Mouse (Mus musculus) limb, embryonic 13.5 days (tissue): Measurements from ENCODE around the gene Fstl3. TPM values are rescaled to one million over a fixed set of nuclear protein-coding genes. Genes with fewer than 3 reads are reported as not detected.
A peak's percentile ranks its signal among the peaks of the same experiment; 100 is the strongest.

Experiments
- ATAC-seq: fragments of 200-750 bp; cut with Nextera tagmentation; 2 replicates; pipeline ENCODE4 v1.8.0; 2017; ENCODE audit warnings: low read depth, moderate number of reproducible peaks, moderate TSS enrichment; ENCODE audit not compliant: low FRiP score
- H3K27ac ChIP-seq: fragments of 300-500 bp; sonication (generic); 2 replicates; pipeline ENCODE4 v1.5.1; 2015; ENCODE audit warnings: inconsistent platforms, mild to moderate bottlenecking, moderate library complexity
- H3K27me3 ChIP-seq: fragments of 300-500 bp; sonication (generic); 2 replicates; pipeline ENCODE4 v1.6.1; 2015; ENCODE audit warnings: mild to moderate bottlenecking, inconsistent platforms
- H3K36me3 ChIP-seq: fragments of 300-500 bp; sonication (generic); 2 replicates; pipeline ENCODE4 v1.6.1; 2015; ENCODE audit warnings: inconsistent platforms, mild to moderate bottlenecking, moderate library complexity
- H3K4me1 ChIP-seq: fragments of 300-500 bp; sonication (generic); 2 replicates; pipeline ENCODE4 v1.6.1; 2015; ENCODE audit warnings: inconsistent platforms
- H3K4me2 ChIP-seq: fragments of 300-500 bp; sonication (generic); replicated peaks from 2 replicates; pipeline ENCODE4 v1.6.1; 2015; ENCODE audit warnings: inconsistent platforms, mild to moderate bottlenecking, moderate library complexity
- H3K4me3 ChIP-seq: fragments of 300-500 bp; sonication (generic); 2 replicates; pipeline ENCODE4 v1.5.1; 2015; ENCODE audit warnings: moderate library complexity, mild to moderate bottlenecking, inconsistent platforms
- H3K9ac ChIP-seq: fragments of 300-500 bp; sonication (generic); 2 replicates; pipeline ENCODE4 v1.6.1; 2015; ENCODE audit warnings: mild to moderate bottlenecking, inconsistent platforms
- H3K9me3 ChIP-seq: fragments of 300-500 bp; sonication (generic); 2 replicates; pipeline ENCODE4 v1.6.1; 2016; ENCODE audit warnings: inconsistent platforms
- WGBS: fragments of 180-500 bp; shearing (Covaris S2); methylation state at CpG from one replicate; pipeline ENCODE4 v1.1.7; 2015; 5-methylcytosine and 5-hydroxymethylcytosine counted together
- polyA plus RNA-seq: library from polyadenylated mRNA; unstranded; fragments of >200 nt; fragmentation: Nextera tagmentation; extraction: Ambion mirVana; gene quantifications from 2 replicates; pipeline ENCODE4 v1.2.1, GENCODE M21; 2015

Gene Fstl3
- polyA plus RNA-seq, 1 experiment from 2014 or later: 7.0 TPM

GRCm38 (mm10) chr10:79765228-79765745 is 11.8 kb upstream of the Fstl3 start:
- ATAC-seq: no peak
- Histone ChIP-seq H3K4me3 (peak overlapping the region; percentile 96), H3K9me3 (no peaks in the 10 kb centered on the region), H3K36me3 (peaks cover 33% of the 10 kb centered on the region), H3K9ac (peak overlapping the region; percentile 94), H3K4me2 (peak overlapping the region; percentile 97), H3K27me3 (no peaks in the 10 kb centered on the region), H3K27ac (no peak overlapping the region), H3K4me1 (peaks cover 29% of the 10 kb centered on the region)
- 86% methylated on average over 2 of the region's 2 CpGs for WGBS

GRCm38 (mm10) chr10:79766001-79766507 is 11.0 kb upstream of the Fstl3 start:
- peak overlapping the region; percentile 94 for H3K9ac ChIP-seq
- H3K4me3 ChIP-seq: peak overlapping the region; percentile 96
- H3K27ac ChIP-seq: peak overlapping the region; percentile 92; the same call in 1 of the 2 replicates
- peaks cover 25% of the 10 kb centered on the region for H3K36me3 ChIP-seq
- peak overlapping the region; percentile 97 for H3K4me2 ChIP-seq
- WGBS: 8% methylated on average over 15 of the region's 16 CpGs
- no peaks in the 10 kb centered on the region for H3K27me3 ChIP-seq
- H3K4me1 ChIP-seq: peaks cover 29% of the 10 kb centered on the region
- H3K9me3 ChIP-seq: no peaks in the 10 kb centered on the region
- no peak for ATAC-seq

DNA sequence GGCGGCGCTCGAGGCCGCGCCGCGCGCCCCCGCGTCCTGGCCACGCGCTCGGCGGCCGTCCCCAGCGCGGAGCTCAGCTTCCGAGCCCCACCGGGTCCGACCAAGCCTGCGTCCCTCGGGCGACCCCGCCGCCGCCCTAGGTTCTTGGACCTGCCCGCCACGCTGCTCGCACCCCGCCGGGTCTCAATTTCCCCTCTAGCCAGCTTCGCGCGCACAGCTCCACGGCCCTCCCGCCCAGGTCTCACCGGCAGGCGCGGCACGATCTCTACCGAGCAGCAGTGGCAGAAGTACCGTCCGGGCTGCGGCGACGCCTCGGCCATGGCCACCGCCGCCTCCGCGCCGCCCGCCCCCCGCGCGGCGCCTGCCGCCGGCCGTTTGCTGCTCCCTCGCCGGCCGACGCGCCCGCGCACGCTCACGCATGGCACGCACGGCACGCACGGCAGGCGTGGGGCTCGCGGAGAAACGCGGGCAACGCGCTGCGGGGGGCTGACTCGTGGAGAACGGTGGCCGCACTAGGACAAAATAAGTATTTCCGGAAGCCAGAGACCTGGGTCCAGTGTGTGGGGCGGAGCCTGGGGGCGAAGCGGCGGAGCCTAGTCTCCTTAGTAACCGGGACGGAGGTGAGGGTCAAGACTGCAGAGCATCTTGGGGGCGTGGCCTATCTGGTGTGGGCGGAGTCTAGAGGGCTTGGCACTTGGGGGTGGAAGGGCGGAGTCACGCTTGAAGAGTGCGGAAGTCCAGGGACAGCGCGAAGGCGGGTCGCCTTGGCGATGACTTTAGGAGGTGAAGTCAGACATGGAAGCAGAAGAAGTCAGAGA is 10.4 kb upstream of the Fstl3 start, which contains the start of gene Rnf126:
Gene Rnf126, minus strand, starts transcription at position 445 of the 818 bp plus-strand sequence.
- H3K9me3 ChIP-seq: no peaks in the 10 kb centered on the region
- under 1% methylated on average over 78 of the region's 101 CpGs for WGBS
- peak within 1 kb of the TSS; percentile 94 for H3K9ac ChIP-seq
- peak; percentile 91 for ATAC-seq
- H3K4me2 ChIP-seq: peak within 1 kb of the TSS; percentile 97
- peak within 1 kb of the TSS; percentile 92 for H3K27ac ChIP-seq
- H3K4me1 ChIP-seq: peaks cover 29% of the 10 kb centered on the region
- no peaks in the 10 kb centered on the region for H3K27me3 ChIP-seq
- peak within 1 kb of the TSS; percentile 96 for H3K4me3 ChIP-seq
- H3K36me3 ChIP-seq: peaks cover 19% of the 10 kb centered on the region

- ATAC-seq: peak; percentile 85
- H3K4me1 ChIP-seq: peaks cover 29% of the 10 kb centered on the region
- peak overlapping the region; percentile 86 for H3K27ac ChIP-seq
- peaks cover 10% of the 10 kb centered on the region; the same call in 1 of the 2 replicates for H3K36me3 ChIP-seq
- H3K4me3 ChIP-seq: peak overlapping the region; percentile 96
- WGBS: 12% methylated on average over 40 of the region's 40 CpGs
- H3K9me3 ChIP-seq: no peaks in the 10 kb centered on the region
- H3K27me3 ChIP-seq: no peaks in the 10 kb centered on the region
- H3K4me2 ChIP-seq: peak overlapping the region; percentile 97
- peak overlapping the region; percentile 62 for H3K9ac ChIP-seq
Observed at GRCm38 (mm10) chr10:79767372-79768244, 9.5 kb upstream of the Fstl3 start.

GRCm38 (mm10) chr10:79768400-79768799 is 8.7 kb upstream of the Fstl3 start:
- no peak overlapping the region for H3K4me3 ChIP-seq
- WGBS: 0% methylated on average over 5 of the region's 5 CpGs
- no peak overlapping the region for H3K9ac ChIP-seq
- H3K27me3 ChIP-seq: no peaks in the 10 kb centered on the region
- no peak overlapping the region for H3K27ac ChIP-seq
- H3K36me3 ChIP-seq: peaks cover 4% of the 10 kb centered on the region; the same call in 1 of the 2 replicates
- H3K4me2 ChIP-seq: peak overlapping the region; percentile 97; the same call in 1 of the 2 replicates
- H3K4me1 ChIP-seq: peaks cover 29% of the 10 kb centered on the region
- no peaks in the 10 kb centered on the region for H3K9me3 ChIP-seq
- no peak for ATAC-seq

DNA sequence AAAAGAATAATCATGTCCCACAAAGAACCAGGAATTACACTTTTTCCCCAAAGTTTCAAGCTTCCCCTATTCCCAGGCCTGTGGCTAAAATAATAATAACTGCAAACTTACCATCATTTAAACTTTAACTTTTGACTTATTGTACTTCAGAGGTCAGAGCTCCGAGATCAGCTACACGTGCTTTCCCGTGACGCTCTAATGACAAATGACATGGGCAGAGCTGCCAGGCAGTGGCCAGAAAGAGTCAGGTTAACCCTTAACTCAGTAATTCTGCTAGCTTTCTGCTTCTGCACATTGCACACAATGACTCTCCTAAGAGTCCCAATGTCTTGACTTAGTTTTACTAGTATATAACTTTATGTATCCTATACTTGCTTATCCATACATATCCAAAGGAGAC is 7.7 kb upstream of the Fstl3 start:
- Histone ChIP-seq H3K4me3 (no peak overlapping the region), H3K27me3 (no peaks in the 10 kb centered on the region), H3K36me3 (peaks cover 4% of the 10 kb centered on the region; the same call in 1 of the 2 replicates), H3K27ac (no peak overlapping the region), H3K4me2 (no peak overlapping the region), H3K9ac (no peak overlapping the region), H3K4me1 (peaks cover 25% of the 10 kb centered on the region), H3K9me3 (no peaks in the 10 kb centered on the region)
- ATAC-seq: no peak
- WGBS: 33% methylated on average over 4 of the region's 4 CpGs

DNA sequence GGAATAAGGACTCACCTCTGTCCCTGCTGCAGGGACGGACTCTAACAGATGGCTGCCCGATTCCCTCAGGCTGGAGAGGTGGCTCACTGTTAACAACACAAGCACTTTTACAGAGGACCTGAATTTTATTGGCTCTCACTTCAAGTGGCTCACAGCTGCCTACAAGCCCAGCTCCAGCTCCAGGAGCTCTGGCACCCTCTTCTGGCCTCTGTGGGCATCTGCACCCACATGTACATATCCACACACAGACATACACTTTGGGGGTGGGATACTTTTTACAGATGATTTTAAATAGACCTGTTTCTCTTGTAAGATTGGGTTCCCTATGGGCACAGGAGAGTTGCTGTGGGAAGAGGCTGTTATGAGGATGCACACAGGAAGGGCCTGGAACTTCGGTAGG is 4.8 kb upstream of the Fstl3 start:
- WGBS: 79% methylated on average over 3 of the region's 3 CpGs
- Histone ChIP-seq H3K36me3 (no peaks in the 10 kb centered on the region), H3K27me3 (0 out of 2 replicates have a peak, but pooled peaks cover 5% of the 10 kb centered on the region), H3K4me1 (peaks cover 17% of the 10 kb centered on the region), H3K9me3 (peaks cover 6% of the 10 kb centered on the region; the same call in 1 of the 2 replicates), H3K27ac (no peak overlapping the region), H3K9ac (no peak overlapping the region), H3K4me2 (no peak overlapping the region), H3K4me3 (no peak overlapping the region)
- no peak for ATAC-seq

DNA sequence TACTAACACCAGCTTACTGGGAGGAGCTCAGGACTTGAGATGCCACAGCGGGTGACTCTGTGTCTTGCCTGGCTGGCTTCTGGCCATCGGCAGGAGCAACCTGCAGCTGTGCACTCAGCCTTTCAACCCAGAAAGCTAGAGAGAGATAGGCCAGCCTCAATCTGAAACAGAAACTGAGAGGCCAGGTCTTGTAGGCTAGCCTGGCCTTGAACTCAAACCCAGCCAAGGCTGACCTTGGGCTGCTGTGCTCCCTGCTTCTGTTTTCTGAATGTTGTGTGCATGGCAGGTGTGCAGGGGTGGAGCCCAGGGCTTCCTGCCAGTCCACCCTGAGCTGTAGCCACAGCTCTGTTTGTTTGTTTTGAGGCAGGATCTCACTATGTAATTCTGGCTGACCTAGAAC is 3.9 kb upstream of the Fstl3 start:
- no peak overlapping the region for H3K27ac ChIP-seq
- no peak overlapping the region for H3K9ac ChIP-seq
- 87% methylated on average over 2 of the region's 2 CpGs for WGBS
- H3K4me2 ChIP-seq: no peak overlapping the region
- no peak overlapping the region for H3K4me3 ChIP-seq
- no peaks in the 10 kb centered on the region for H3K36me3 ChIP-seq
- peaks cover 6% of the 10 kb centered on the region; the same call in 1 of the 2 replicates for H3K9me3 ChIP-seq
- ATAC-seq: no peak
- H3K27me3 ChIP-seq: peaks cover 13% of the 10 kb centered on the region
- peaks cover 19% of the 10 kb centered on the region for H3K4me1 ChIP-seq

- Histone ChIP-seq H3K36me3 (no peaks in the 10 kb centered on the region), H3K4me1 (peaks cover 31% of the 10 kb centered on the region), H3K27ac (no peak overlapping the region), H3K9ac (no peak overlapping the region), H3K4me3 (no peak overlapping the region), H3K27me3 (peaks cover 27% of the 10 kb centered on the region), H3K4me2 (no peak overlapping the region), H3K9me3 (peaks cover 6% of the 10 kb centered on the region; the same call in 1 of the 2 replicates)
- ATAC-seq: no peak
- 69% methylated on average over 5 of the region's 5 CpGs for WGBS
Observed at GRCm38 (mm10) chr10:79774486-79775279, 2.4 kb upstream of the Fstl3 start.

DNA sequence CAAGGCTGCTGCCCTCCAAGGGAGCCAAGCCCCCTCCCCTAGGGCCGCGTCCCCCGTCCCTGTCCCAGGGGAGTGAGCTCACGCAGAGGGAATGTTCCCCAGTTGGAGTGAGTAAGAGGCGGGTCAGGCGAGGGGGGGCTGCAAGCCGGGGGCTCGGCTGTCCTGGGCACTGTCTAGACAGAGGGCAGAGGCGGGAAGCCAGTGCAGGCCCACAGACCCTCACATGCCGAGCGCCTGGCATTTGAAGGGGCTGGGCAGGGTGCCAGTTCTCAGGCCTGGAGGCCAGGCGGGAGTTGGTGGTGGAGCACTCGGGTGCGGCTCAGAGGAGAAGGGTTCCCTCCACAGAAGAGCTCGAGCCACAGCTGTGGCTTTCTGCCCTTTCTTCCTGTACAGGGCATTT is 934 bp downstream of the Fstl3 start:
- peaks cover 44% of the 10 kb centered on the region for H3K4me1 ChIP-seq
- WGBS: 13% methylated on average over 15 of the region's 15 CpGs
- peaks cover 6% of the 10 kb centered on the region; the same call in 1 of the 2 replicates for H3K9me3 ChIP-seq
- H3K36me3 ChIP-seq: no peaks in the 10 kb centered on the region
- ATAC-seq: no peak
- H3K4me3 ChIP-seq: peak overlapping the region; percentile 54
- H3K4me2 ChIP-seq: peak overlapping the region; percentile 81
- H3K9ac ChIP-seq: 0 out of 2 replicates have a peak overlapping the region, but pooled peaks have one; percentile 43
- H3K27me3 ChIP-seq: peaks cover 49% of the 10 kb centered on the region
- H3K27ac ChIP-seq: peak overlapping the region; percentile 28; the same call in 1 of the 2 replicates

DNA sequence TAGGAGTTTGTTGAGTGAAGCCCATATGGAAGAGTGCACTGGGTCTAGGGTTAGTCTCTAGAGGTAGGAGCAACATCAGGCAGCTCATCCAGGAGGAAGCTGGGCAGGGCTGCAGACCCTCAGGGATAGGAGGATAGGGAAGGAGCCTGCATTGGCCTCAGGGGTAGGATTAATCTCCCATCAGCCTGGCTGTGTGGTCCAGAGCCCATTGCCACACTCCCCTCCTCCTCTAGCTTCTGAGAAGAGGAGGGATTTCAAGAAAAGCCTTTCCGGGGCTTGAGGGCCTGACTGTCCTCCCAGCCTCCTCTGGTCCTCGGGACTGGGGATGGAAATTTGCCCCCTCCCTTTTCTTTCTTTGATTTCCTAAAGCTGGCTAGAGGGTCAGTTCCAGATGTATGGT is 2.1 kb downstream of the Fstl3 start:
- peaks cover 54% of the 10 kb centered on the region for H3K27me3 ChIP-seq
- peaks cover 44% of the 10 kb centered on the region for H3K4me1 ChIP-seq
- WGBS: 13% methylated on average over 2 of the region's 2 CpGs
- no peak overlapping the region for H3K9ac ChIP-seq
- peaks cover 6% of the 10 kb centered on the region; the same call in 1 of the 2 replicates for H3K9me3 ChIP-seq
- ATAC-seq: no peak
- H3K36me3 ChIP-seq: no peaks in the 10 kb centered on the region
- H3K4me2 ChIP-seq: 0 out of 2 replicates have a peak overlapping the region, but pooled peaks have one; percentile 77
- no peak overlapping the region for H3K4me3 ChIP-seq
- no peak overlapping the region for H3K27ac ChIP-seq
